Mouse (Mus musculus): ENCODE measurements around the gene Wrnip1.

DNA sequence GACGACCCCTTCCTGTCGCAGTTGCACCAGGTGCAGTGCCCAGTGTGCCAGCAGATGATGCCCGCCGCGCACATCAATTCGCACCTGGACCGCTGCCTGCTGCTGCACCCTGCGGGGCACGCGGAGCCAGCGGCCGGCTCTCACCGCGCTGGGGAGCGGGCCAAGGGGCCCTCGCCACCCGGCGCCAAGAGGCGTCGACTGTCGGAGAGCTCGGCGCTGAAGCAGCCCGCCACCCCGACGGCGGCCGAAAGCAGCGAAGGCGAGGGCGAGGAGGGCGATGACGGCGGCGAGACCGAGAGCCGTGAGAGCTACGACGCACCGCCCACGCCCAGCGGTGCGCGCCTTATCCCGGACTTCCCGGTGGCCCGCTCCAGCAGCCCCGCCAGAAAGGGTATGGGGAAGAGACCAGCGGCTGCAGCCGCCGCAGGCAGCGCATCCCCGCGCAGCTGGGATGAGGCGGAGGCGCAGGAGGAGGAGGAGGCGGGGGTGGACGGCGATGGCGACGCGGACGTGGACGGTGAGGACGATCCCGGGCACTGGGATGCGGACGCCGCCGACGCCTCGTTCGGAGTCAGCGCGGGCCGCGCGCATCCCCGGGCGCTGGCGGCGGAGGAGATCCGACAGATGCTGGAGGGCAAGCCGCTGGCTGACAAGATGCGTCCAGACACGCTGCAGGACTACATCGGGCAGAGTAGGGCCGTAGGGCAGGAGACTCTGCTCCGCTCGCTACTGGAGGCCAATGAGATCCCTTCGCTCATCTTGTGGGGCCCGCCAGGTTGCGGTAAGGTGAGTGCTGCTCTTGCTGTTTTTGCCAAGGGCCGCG, 632 bp downstream of the Wrnip1 start, which contains the start of gene D930007J09Rik:
- TF ChIP-seq CTCF (conservative IDR thresholded peaks at IDR 0.05; ENCODE audit: low read length), result no peak
- TF ChIP-seq NANOG (IDR thresholded peaks at IDR 0.05; ENCODE audit: borderline replicate concordance, low read length), result no peak

All from E14TG2a.4 (cell line).